Mouse (Mus musculus): ENCODE measurements at regions not wholly inside any gene's neighbourhood (a gene's known extent, or its start where the extent isn't known, plus 50 kb on each side); places are given as distances from the start of the nearest gene placed in this dataset.
A peak's percentile ranks its signal among the peaks of the same experiment; 100 is the strongest.

- Histone ChIP-seq H3K9me3 (ENCODE audit: control insufficient read depth) (no peaks in the 10 kb centered on the region), H3K4me1 (replicated peaks; ENCODE audit: control insufficient read depth, insufficient read depth, low read length) (no peaks in the 10 kb centered on the region), H3K9ac (ENCODE audit: low read depth, low read length) (no peak overlapping the region), H3K4me3 (ENCODE audit: low read depth, low read length) (no peak overlapping the region), H3K4me2 (replicated peaks; ENCODE audit: low read depth) (0 out of 2 replicates have a peak overlapping the region, but pooled peaks have one; percentile 21), H3K36me3 (ENCODE audit: control insufficient read depth, insufficient read depth) (no peaks in the 10 kb centered on the region), H3K27me3 (replicated peaks; ENCODE audit: control insufficient read depth, insufficient read depth, low read length) (no peaks in the 10 kb centered on the region), H3K27ac (ENCODE audit: low read depth, low read length) (no peak overlapping the region)
- peak; percentile 61; the same call in 1 of the 2 replicates for ATAC-seq
- TF ChIP-seq CTCF (IDR thresholded peaks at IDR 0.05; ENCODE audit: low read depth), result no peak
- WGBS, result 27% methylated on average over 13 of the region's 13 CpGs
These were observed 70.7 kb upstream of the Lrpap1 start for GRCm38 (mm10) chr5:35176112-35176848.

GRCm38 (mm10) chr5:35174318-35174717 is 68.8 kb upstream of the Lrpap1 start:
- no peak overlapping the region for H3K4me2 ChIP-seq (replicated peaks; ENCODE audit: low read depth)
- H3K4me1 ChIP-seq (replicated peaks; ENCODE audit: control insufficient read depth, insufficient read depth, low read length), result no peaks in the 10 kb centered on the region
- no peaks in the 10 kb centered on the region for H3K36me3 ChIP-seq (ENCODE audit: control insufficient read depth, insufficient read depth)
- H3K27ac ChIP-seq (ENCODE audit: low read depth, low read length), result no peak overlapping the region
- no peak for TF ChIP-seq CTCF (IDR thresholded peaks at IDR 0.05; ENCODE audit: low read depth)
- ATAC-seq, result no peak; the same call in 1 of the 2 replicates
- no peak overlapping the region for H3K9ac ChIP-seq (ENCODE audit: low read depth, low read length)
- no peak overlapping the region for H3K4me3 ChIP-seq (ENCODE audit: low read depth, low read length)
- no peaks in the 10 kb centered on the region for H3K27me3 ChIP-seq (replicated peaks; ENCODE audit: control insufficient read depth, insufficient read depth, low read length)
- WGBS, result 49% methylated on average over 4 of the region's 4 CpGs
- H3K9me3 ChIP-seq (ENCODE audit: control insufficient read depth), result no peaks in the 10 kb centered on the region

- H3K4me2 ChIP-seq (replicated peaks; ENCODE audit: low read depth), result no peak overlapping the region
- H3K4me1 ChIP-seq (replicated peaks; ENCODE audit: control insufficient read depth, insufficient read depth, low read length), result no peaks in the 10 kb centered on the region
- H3K4me3 ChIP-seq (ENCODE audit: low read depth, low read length), result no peak overlapping the region
- no peak overlapping the region for H3K9ac ChIP-seq (ENCODE audit: low read depth, low read length)
- no peaks in the 10 kb centered on the region for H3K27me3 ChIP-seq (replicated peaks; ENCODE audit: control insufficient read depth, insufficient read depth, low read length)
- no peak for TF ChIP-seq CTCF (IDR thresholded peaks at IDR 0.05; ENCODE audit: low read depth)
- ATAC-seq, result no peak
- H3K27ac ChIP-seq (ENCODE audit: low read depth, low read length), result no peak overlapping the region
- no peaks in the 10 kb centered on the region for H3K36me3 ChIP-seq (ENCODE audit: control insufficient read depth, insufficient read depth)
- 76% methylated on average over 3 of the region's 3 CpGs for WGBS
- no peaks in the 10 kb centered on the region for H3K9me3 ChIP-seq (ENCODE audit: control insufficient read depth)
These were observed 65.8 kb upstream of the Lrpap1 start for GRCm38 (mm10) chr5:35171336-35171735.

- no peaks in the 10 kb centered on the region for H3K27me3 ChIP-seq (replicated peaks; ENCODE audit: control insufficient read depth, insufficient read depth, low read length)
These were observed 65.0 kb upstream of the Lrpap1 start for GRCm38 (mm10) chr5:35170369-35171130.

GRCm38 (mm10) chr5:35169614-35170293 is 64.2 kb upstream of the Lrpap1 start:
- H3K4me1 ChIP-seq (replicated peaks; ENCODE audit: control insufficient read depth, insufficient read depth, low read length), result no peaks in the 10 kb centered on the region
- 86% methylated on average over 7 of the region's 7 CpGs for WGBS
- no peak overlapping the region for H3K4me3 ChIP-seq (ENCODE audit: low read depth, low read length)
- H3K9ac ChIP-seq (ENCODE audit: low read depth, low read length), result no peak overlapping the region
- no peaks in the 10 kb centered on the region for H3K36me3 ChIP-seq (ENCODE audit: control insufficient read depth, insufficient read depth)
- H3K27me3 ChIP-seq (replicated peaks; ENCODE audit: control insufficient read depth, insufficient read depth, low read length), result no peaks in the 10 kb centered on the region
- H3K9me3 ChIP-seq (ENCODE audit: control insufficient read depth), result no peaks in the 10 kb centered on the region
- TF ChIP-seq CTCF (IDR thresholded peaks at IDR 0.05; ENCODE audit: low read depth), result no peak
- no peak overlapping the region for H3K27ac ChIP-seq (ENCODE audit: low read depth, low read length)
- ATAC-seq, result no peak
- H3K4me2 ChIP-seq (replicated peaks; ENCODE audit: low read depth), result no peak overlapping the region

More at GRCm38 (mm10) chr5:35170369-35171130, 65.0 kb upstream of the Lrpap1 start:
- H3K4me1 ChIP-seq (replicated peaks; ENCODE audit: control insufficient read depth, insufficient read depth, low read length), result no peaks in the 10 kb centered on the region
- no peaks in the 10 kb centered on the region for H3K36me3 ChIP-seq (ENCODE audit: control insufficient read depth, insufficient read depth)
- no peak overlapping the region for H3K4me2 ChIP-seq (replicated peaks; ENCODE audit: low read depth)
- no peak overlapping the region for H3K9ac ChIP-seq (ENCODE audit: low read depth, low read length)
- H3K4me3 ChIP-seq (ENCODE audit: low read depth, low read length), result no peak overlapping the region
- no peak overlapping the region for H3K27ac ChIP-seq (ENCODE audit: low read depth, low read length)
- no peak for ATAC-seq
- no peak for TF ChIP-seq CTCF (IDR thresholded peaks at IDR 0.05; ENCODE audit: low read depth)
- H3K9me3 ChIP-seq (ENCODE audit: control insufficient read depth), result no peaks in the 10 kb centered on the region
- 64% methylated on average over 11 of the region's 11 CpGs for WGBS

GRCm38 (mm10) chr5:35168853-35169252 is 63.3 kb upstream of the Lrpap1 start:
- no peaks in the 10 kb centered on the region for H3K36me3 ChIP-seq (ENCODE audit: control insufficient read depth, insufficient read depth)
- H3K9ac ChIP-seq (ENCODE audit: low read depth, low read length), result no peak overlapping the region
- no peaks in the 10 kb centered on the region for H3K27me3 ChIP-seq (replicated peaks; ENCODE audit: control insufficient read depth, insufficient read depth, low read length)
- ATAC-seq, result no peak
- H3K4me2 ChIP-seq (replicated peaks; ENCODE audit: low read depth), result no peak overlapping the region
- H3K9me3 ChIP-seq (ENCODE audit: control insufficient read depth), result no peaks in the 10 kb centered on the region
- no peak overlapping the region for H3K27ac ChIP-seq (ENCODE audit: low read depth, low read length)
- TF ChIP-seq CTCF (IDR thresholded peaks at IDR 0.05; ENCODE audit: low read depth), result no peak
- no peaks in the 10 kb centered on the region for H3K4me1 ChIP-seq (replicated peaks; ENCODE audit: control insufficient read depth, insufficient read depth, low read length)
- no peak overlapping the region for H3K4me3 ChIP-seq (ENCODE audit: low read depth, low read length)
- 74% methylated on average over 5 of the region's 5 CpGs for WGBS

Measured in intestine, postnatal 0 days (tissue).